Mouse (Mus musculus) hindbrain, embryonic 15.5 days (tissue): ENCODE measurements around the gene C530008M17Rik. TPM values are rescaled to one million over a fixed set of nuclear protein-coding genes. Genes with fewer than 3 reads are reported as not detected.
A peak's percentile ranks its signal among the peaks of the same experiment; 100 is the strongest.

ENCODE experiments used
- ATAC-seq: fragments of 200-750 bp; cut with Nextera tagmentation; 2 replicates; pipeline ENCODE4 v1.8.0; 2017; ENCODE audit warnings: low read depth, moderate number of reproducible peaks, moderate TSS enrichment; ENCODE audit not compliant: low FRiP score
- H3K27ac ChIP-seq: fragments of 300-500 bp; sonication (generic); replicated peaks from 2 replicates; pipeline ENCODE4 v1.5.1; 2015; ENCODE audit warnings: mild to moderate bottlenecking, inconsistent platforms
- H3K27me3 ChIP-seq: fragments of 300-500 bp; sonication (generic); 2 replicates; pipeline ENCODE4 v1.6.1; 2015; ENCODE audit warnings: control low read depth, inconsistent platforms
- H3K36me3 ChIP-seq: fragments of 300-500 bp; sonication (generic); 2 replicates; pipeline ENCODE4 v1.6.1; 2015; ENCODE audit warnings: control low read depth, inconsistent platforms
- H3K4me1 ChIP-seq: fragments of 300-500 bp; sonication (generic); replicated peaks from 2 replicates; pipeline ENCODE4 v1.6.1; 2015; ENCODE audit warnings: control low read depth, inconsistent platforms
- H3K4me2 ChIP-seq: fragments of 300-500 bp; sonication (generic); 2 replicates; pipeline ENCODE4 v1.6.1; 2015; ENCODE audit warnings: moderate library complexity, mild to moderate bottlenecking, inconsistent platforms
- H3K4me3 ChIP-seq: fragments of 300-500 bp; sonication (generic); 2 replicates; pipeline ENCODE4 v1.5.1; 2015; ENCODE audit warnings: mild to moderate bottlenecking, inconsistent platforms
- H3K9ac ChIP-seq: fragments of 300-500 bp; sonication (generic); 2 replicates; pipeline ENCODE4 v1.6.1; 2015; ENCODE audit warnings: inconsistent platforms
- H3K9me3 ChIP-seq: fragments of 300-500 bp; sonication (generic); 2 replicates; pipeline ENCODE4 v1.6.1; 2016; ENCODE audit warnings: control low read depth, inconsistent platforms
- WGBS: fragments of 180-500 bp; shearing (Covaris S2); methylation state at CpG from one replicate; pipeline ENCODE4 v1.1.7; 2015; 5-methylcytosine and 5-hydroxymethylcytosine counted together
- polyA plus RNA-seq: library from polyadenylated mRNA; unstranded; fragments of >200 nt; fragmentation: Nextera tagmentation; extraction: Ambion mirVana; gene quantifications from 2 replicates; pipeline ENCODE4 v1.2.1, GENCODE M21; 2015

The C530008M17Rik gene
- polyA plus RNA-seq, 1 experiment from 2014 or later, result 68.1 TPM

DNA sequence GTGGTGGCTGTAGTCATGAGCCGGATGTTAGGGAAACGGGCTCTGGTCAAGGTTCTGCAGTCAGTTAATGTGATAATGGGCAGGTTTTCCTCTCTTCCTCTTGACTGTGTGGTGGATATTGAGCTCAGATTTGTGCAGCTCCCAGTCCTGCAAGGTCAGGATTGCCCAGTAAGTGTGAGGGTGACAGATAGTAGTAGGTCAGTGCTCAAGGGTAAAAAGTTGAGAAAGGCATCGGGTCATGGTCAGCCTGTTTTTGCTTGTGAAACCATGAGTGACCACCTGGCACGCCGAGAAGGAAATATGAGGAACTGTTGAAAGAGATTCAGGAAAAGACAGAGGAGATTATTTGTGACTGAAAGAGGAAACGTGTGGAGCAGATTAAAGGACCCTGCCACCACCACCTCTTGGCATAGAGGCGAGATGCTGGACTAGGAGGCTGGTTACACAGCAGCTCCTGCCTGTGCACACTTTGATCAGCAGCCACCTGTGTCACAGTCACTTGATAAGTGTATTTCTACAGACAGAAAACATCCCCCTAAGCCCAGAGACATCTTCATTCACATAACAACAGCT, 127.9 kb downstream of the C530008M17Rik start:
- Histone ChIP-seq H3K27me3 (no peaks in the 10 kb centered on the region), H3K4me3 (no peak overlapping the region), H3K4me1 (peaks cover 34% of the 10 kb centered on the region), H3K9ac (no peak overlapping the region), H3K9me3 (no peaks in the 10 kb centered on the region), H3K27ac (no peak overlapping the region), H3K4me2 (no peak overlapping the region), H3K36me3 (peaks cover 5% of the 10 kb centered on the region; the same call in 1 of the 2 replicates)
- WGBS, result 81% methylated on average over 7 of the region's 7 CpGs
- no peak for ATAC-seq

DNA sequence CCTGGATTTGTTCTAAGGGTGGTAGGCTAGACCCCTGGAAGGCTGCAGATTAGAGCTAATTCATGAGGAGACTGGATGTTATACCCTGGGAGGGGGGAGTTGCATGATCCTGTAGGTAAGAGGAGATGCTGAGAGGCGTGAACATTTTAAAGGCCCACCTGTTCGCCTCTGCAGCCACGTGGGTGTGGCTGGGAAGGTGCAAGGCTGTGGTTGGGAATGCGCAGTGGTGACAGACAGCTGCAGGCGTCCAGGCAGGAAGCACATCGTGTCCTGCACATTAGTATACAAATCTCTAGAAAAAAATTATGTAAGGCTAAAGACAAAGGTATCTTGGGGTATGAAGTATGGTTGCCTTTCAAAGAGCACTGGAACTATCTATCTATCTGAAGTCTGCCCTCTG, 128.7 kb downstream of the C530008M17Rik start:
- 91% methylated on average over 6 of the region's 6 CpGs for WGBS
- H3K4me3 ChIP-seq, result no peak overlapping the region
- H3K4me1 ChIP-seq, result peaks cover 29% of the 10 kb centered on the region
- no peaks in the 10 kb centered on the region for H3K27me3 ChIP-seq
- no peaks in the 10 kb centered on the region for H3K9me3 ChIP-seq
- peaks cover 5% of the 10 kb centered on the region; the same call in 1 of the 2 replicates for H3K36me3 ChIP-seq
- H3K4me2 ChIP-seq, result no peak overlapping the region
- H3K9ac ChIP-seq, result no peak overlapping the region
- no peak overlapping the region for H3K27ac ChIP-seq
- ATAC-seq, result no peak

DNA sequence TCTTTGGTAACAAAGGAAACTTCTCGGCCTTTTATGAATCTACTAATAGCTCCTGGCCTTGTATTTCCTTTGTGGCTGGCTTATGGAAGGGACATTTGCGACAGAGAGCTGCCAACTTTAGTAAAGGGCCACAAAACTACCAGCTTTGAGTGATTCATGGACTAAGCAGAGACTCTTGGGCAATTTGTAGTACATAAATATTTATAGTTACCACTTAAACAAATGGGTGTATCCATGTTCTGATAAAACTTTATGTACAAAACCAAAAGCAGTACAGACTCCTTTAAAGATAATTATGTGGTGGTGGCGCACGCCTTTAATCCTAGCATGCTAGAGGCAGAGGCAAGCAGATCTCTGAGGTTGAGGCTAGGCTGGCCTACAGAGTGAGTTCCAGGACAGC, 133.6 kb downstream of the C530008M17Rik start:
- 93% methylated on average over 4 of the region's 4 CpGs for WGBS
- no peak for ATAC-seq
- no peak overlapping the region for H3K27ac ChIP-seq
- no peaks in the 10 kb centered on the region for H3K9me3 ChIP-seq
- no peak overlapping the region for H3K9ac ChIP-seq
- H3K4me3 ChIP-seq, result no peak overlapping the region
- no peaks in the 10 kb centered on the region for H3K27me3 ChIP-seq
- H3K36me3 ChIP-seq, result peaks cover 12% of the 10 kb centered on the region; the same call in 1 of the 2 replicates
- H3K4me2 ChIP-seq, result no peak overlapping the region
- H3K4me1 ChIP-seq, result no peaks in the 10 kb centered on the region

DNA sequence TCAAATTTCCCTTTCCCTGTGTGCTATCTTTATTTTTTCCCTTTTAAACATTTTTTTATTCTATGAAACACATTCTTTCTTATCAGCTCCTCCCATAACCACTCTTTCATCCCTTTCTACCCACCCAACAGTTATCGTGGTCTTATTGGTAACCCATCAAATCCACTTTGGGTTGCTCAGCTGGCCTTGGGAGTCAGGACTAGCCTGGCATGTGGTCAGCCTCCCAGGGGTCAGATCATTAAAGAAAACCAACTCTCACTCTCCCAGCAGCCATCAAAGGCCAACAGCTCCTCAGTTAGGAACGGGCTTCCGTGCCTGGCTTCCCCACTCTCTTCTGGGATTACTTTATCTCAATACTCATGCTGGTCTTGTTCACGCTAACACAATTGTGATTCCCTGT, 135.0 kb downstream of the C530008M17Rik start:
- Histone ChIP-seq H3K36me3 (peaks cover 12% of the 10 kb centered on the region; the same call in 1 of the 2 replicates), H3K9ac (no peak overlapping the region), H3K4me3 (no peak overlapping the region), H3K4me1 (no peaks in the 10 kb centered on the region), H3K4me2 (no peak overlapping the region), H3K27ac (no peak overlapping the region), H3K27me3 (no peaks in the 10 kb centered on the region), H3K9me3 (no peaks in the 10 kb centered on the region)
- 67% methylated on average over 4 of the region's 4 CpGs for WGBS
- ATAC-seq, result no peak

DNA sequence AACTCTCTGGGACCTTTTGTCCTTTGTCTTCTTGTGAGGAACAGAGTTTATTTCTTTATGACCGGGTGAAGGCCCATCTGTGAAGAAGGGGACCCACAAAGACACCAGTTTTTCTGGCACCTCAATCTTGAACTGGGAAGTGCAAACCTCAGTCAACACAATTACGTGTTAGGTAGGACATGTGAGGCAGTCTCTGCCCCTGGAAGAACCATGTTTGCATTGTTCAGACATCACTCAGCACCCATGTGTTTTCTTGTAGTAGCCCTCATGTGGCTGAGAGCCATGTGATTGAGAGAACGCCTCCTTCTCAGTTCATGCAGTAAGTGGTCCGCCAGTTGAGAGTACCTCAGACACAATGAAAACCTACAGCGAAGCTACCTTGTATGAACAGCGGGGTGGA, 136.4 kb downstream of the C530008M17Rik start:
- no peak for ATAC-seq
- H3K9ac ChIP-seq, result no peak overlapping the region
- whole genome bisulfite sequencing, result 93% methylated on average over 6 of the region's 6 CpGs
- peaks cover 12% of the 10 kb centered on the region; the same call in 1 of the 2 replicates for H3K36me3 ChIP-seq
- no peak overlapping the region for H3K4me3 ChIP-seq
- H3K27me3 ChIP-seq, result no peaks in the 10 kb centered on the region
- H3K4me2 ChIP-seq, result no peak overlapping the region
- no peaks in the 10 kb centered on the region for H3K4me1 ChIP-seq
- H3K9me3 ChIP-seq, result no peaks in the 10 kb centered on the region
- no peak overlapping the region for H3K27ac ChIP-seq

DNA sequence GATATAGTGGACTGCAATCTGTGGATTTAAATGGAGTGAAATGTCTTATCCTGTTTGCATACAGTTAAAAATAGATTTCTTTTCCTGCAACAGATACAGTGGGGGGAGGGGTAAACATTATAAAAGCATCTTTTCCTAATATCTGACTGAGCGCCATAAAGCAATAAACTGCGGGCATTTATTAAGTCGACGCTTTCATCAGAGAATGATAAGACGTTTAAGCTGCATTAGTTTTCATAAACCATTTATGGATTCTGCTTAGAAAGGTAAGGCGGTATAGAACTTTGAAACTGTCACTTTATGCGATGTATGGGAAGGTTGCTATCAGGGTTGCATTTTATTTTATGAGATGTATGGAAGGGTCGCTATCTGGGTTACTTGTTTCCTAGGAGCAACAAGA, 141.7 kb downstream of the C530008M17Rik start:
- peaks cover 7% of the 10 kb centered on the region; the same call in 1 of the 2 replicates for H3K36me3 ChIP-seq
- H3K27me3 ChIP-seq, result no peaks in the 10 kb centered on the region
- no peak for ATAC-seq
- no peak overlapping the region for H3K9ac ChIP-seq
- no peaks in the 10 kb centered on the region for H3K9me3 ChIP-seq
- H3K27ac ChIP-seq, result no peak overlapping the region; the same call in 1 of the 2 replicates
- no peaks in the 10 kb centered on the region for H3K4me1 ChIP-seq
- 90% methylated on average over 8 of the region's 8 CpGs for WGBS
- no peak overlapping the region for H3K4me3 ChIP-seq
- H3K4me2 ChIP-seq, result no peak overlapping the region

DNA sequence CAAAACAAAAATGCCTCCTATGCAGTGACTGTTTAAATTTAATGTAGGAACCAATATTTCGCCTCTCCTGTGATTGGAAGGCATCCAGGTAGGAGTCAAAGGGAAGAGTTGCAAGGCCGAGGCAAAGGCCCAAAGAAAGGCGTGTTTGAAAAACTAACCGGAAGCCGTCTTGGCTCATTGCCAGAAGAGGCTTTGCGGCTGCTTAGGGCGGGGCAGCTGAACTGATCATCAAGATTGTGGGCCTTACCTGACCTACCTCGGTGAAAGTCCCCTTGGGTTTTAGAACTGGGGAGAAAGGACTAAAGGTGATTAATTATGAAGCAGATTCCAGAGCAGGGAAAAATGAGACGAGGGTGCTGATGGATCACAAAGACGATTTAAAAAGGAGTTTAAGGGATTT, 143.2 kb downstream of the C530008M17Rik start:
- no peak for ATAC-seq
- WGBS, result 68% methylated on average over 10 of the region's 10 CpGs
- no peak overlapping the region for H3K9ac ChIP-seq

DNA sequence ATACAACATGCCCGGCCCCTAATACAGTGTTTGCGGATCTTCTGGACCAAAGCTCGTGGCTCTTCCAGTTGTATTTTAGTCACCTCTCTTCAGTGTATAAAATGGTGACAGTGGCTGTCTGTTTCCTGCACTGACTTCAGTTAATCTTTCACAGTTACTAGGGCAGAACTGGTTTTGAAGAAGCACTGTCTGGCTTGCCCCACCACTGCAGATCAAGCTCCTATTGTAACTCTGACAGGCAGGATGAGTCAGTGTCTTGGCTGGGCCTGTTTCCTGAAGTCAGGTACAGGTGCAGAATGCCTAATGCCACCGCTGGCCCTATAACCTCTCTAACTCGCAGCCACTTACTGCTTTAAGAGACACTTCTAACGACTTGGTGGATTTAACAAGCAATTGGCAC, 152.7 kb downstream of the C530008M17Rik start:
- Histone ChIP-seq H3K36me3 (no peaks in the 10 kb centered on the region), H3K4me2 (no peak overlapping the region), H3K9me3 (no peaks in the 10 kb centered on the region), H3K27ac (no peak overlapping the region), H3K9ac (no peak overlapping the region), H3K4me3 (no peak overlapping the region), H3K27me3 (no peaks in the 10 kb centered on the region), H3K4me1 (peaks cover 17% of the 10 kb centered on the region)
- WGBS, result 89% methylated on average over 6 of the region's 6 CpGs
- ATAC-seq, result no peak

More for the DNA sequence above, 143.2 kb downstream of the C530008M17Rik start:
- no peaks in the 10 kb centered on the region for H3K27me3 ChIP-seq
- H3K4me1 ChIP-seq, result no peaks in the 10 kb centered on the region
- H3K4me3 ChIP-seq, result no peak overlapping the region
- no peak overlapping the region for H3K4me2 ChIP-seq
- H3K27ac ChIP-seq, result no peak overlapping the region
- H3K36me3 ChIP-seq, result peaks cover 3% of the 10 kb centered on the region; the same call in 1 of the 2 replicates
- no peaks in the 10 kb centered on the region for H3K9me3 ChIP-seq

DNA sequence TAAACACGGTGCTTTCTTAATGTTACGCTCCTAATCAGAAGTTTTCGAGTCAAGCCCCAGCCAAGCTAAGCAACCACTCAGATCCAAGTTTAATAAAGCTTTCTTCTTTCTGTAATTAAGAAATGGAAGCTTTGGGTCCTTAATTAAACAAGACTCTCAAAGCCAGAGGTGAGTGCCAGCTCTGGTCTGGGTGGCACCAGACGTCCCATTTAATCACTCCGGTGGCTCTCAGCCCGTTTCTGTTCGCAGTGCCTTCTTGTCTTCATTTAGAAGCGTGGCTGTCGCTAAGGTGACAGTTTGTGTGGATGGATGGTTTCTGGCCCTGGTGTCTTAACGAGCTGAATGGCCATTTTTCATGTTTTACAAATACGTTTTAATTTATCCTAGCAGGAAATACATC, 158.7 kb downstream of the C530008M17Rik start:
- H3K4me2 ChIP-seq, result peak overlapping the region; percentile 7; the same call in 1 of the 2 replicates
- H3K9ac ChIP-seq, result no peak overlapping the region
- H3K27me3 ChIP-seq, result no peaks in the 10 kb centered on the region
- no peaks in the 10 kb centered on the region for H3K9me3 ChIP-seq
- H3K36me3 ChIP-seq, result no peaks in the 10 kb centered on the region
- H3K27ac ChIP-seq, result peak overlapping the region; percentile 39; the same call in 1 of the 2 replicates
- H3K4me3 ChIP-seq, result no peak overlapping the region
- peaks cover 49% of the 10 kb centered on the region for H3K4me1 ChIP-seq
- WGBS, result 30% methylated on average over 11 of the region's 11 CpGs
- ATAC-seq, result peak; percentile 55; the same call in 1 of the 2 replicates

DNA sequence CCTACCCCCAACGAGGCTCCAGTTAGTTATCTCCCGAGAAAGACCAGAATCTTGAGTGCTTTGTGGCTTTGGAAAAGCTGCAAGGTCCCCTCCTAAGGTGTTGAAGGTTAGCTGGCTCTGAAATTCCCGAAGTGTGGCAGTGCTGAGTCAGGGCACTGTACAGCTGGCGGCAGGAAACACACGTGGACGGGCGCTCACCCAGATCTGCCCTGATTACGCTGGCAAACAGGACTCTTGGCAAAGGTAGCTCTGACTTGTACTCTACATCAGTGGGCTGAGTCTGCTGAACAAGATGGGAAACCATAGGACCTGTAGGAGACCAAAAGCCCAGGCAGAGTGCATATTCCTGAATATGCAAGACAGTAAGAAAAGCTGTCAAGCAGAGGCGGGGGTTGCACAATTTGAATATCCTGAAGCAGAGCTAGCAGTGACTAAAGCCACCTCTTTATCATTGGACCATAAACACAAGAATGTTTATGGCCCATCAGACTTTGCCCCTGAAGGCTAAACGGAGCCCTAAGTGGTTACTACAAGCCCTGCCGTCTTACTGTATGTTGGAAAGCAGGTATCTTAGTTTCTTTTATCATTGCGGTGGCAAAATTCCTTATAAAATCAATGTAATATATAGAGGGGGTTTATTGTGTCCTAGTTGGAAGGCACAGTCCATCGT, 159.6 kb downstream of the C530008M17Rik start:
- Histone ChIP-seq H3K4me3 (no peak overlapping the region), H3K4me1 (peaks cover 49% of the 10 kb centered on the region), H3K9ac (no peak overlapping the region), H3K4me2 (no peak overlapping the region), H3K27me3 (no peaks in the 10 kb centered on the region), H3K9me3 (no peaks in the 10 kb centered on the region), H3K36me3 (no peaks in the 10 kb centered on the region), H3K27ac (0 out of 2 replicates have a peak overlapping the region, but pooled peaks have one; percentile 39)
- 68% methylated on average over 13 of the region's 13 CpGs for WGBS
- ATAC-seq, result peak; percentile 46; the same call in 1 of the 2 replicates

DNA sequence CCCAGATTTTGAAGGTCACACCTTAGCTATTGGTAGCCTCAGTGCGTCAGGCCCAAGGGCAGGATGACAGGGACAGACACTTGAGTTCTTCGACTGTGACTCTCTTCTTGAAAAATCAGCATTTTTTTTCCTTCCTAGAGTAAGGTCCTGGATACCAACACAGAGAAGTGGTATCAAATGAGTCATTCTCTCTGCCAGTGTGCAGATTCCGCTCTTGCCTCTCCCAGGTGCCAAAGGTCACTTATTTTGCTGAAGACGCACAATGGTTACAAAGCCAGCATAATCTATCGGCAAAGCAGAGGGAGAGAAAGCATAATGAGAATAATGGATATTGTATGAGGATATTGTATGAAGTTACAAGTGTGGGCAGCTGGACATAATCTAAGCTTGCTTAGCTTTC, 160.4 kb downstream of the C530008M17Rik start:
- no peak overlapping the region for H3K27ac ChIP-seq
- no peaks in the 10 kb centered on the region for H3K9me3 ChIP-seq
- H3K36me3 ChIP-seq, result no peaks in the 10 kb centered on the region
- no peak for ATAC-seq
- peaks cover 46% of the 10 kb centered on the region for H3K4me1 ChIP-seq
- WGBS, result 85% methylated on average over 5 of the region's 5 CpGs
- no peak overlapping the region for H3K9ac ChIP-seq
- no peak overlapping the region for H3K4me2 ChIP-seq
- no peak overlapping the region for H3K4me3 ChIP-seq
- no peaks in the 10 kb centered on the region for H3K27me3 ChIP-seq

DNA sequence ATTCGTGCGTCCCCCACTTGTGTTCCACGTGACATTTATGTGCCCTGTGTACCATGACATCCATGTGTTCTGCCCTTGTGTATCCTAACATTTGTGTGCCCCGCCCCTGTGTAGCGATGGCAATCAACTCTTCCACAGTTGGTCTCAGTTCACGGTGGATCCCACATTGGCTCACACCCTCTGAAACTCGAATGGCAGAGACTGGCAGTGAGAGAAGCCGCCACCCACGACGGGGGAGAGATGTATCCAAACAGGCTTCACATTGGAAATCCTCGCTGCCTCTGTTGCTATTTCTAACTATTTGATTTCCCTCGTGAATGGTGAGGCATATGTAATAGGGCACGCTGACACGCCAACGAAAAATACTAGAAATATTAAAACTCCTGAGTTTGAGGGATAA, 161.4 kb downstream of the C530008M17Rik start:
- H3K27me3 ChIP-seq, result no peaks in the 10 kb centered on the region
- no peaks in the 10 kb centered on the region for H3K36me3 ChIP-seq
- no peaks in the 10 kb centered on the region for H3K9me3 ChIP-seq
- H3K9ac ChIP-seq, result no peak overlapping the region
- no peak overlapping the region for H3K4me2 ChIP-seq
- H3K27ac ChIP-seq, result no peak overlapping the region
- ATAC-seq, result no peak
- no peak overlapping the region for H3K4me3 ChIP-seq
- H3K4me1 ChIP-seq, result peaks cover 45% of the 10 kb centered on the region
- WGBS, result 90% methylated on average over 15 of the region's 15 CpGs
